Comparison of ENCODE assay signal across 26 mouse cellular contexts in the genomic region with DNA sequence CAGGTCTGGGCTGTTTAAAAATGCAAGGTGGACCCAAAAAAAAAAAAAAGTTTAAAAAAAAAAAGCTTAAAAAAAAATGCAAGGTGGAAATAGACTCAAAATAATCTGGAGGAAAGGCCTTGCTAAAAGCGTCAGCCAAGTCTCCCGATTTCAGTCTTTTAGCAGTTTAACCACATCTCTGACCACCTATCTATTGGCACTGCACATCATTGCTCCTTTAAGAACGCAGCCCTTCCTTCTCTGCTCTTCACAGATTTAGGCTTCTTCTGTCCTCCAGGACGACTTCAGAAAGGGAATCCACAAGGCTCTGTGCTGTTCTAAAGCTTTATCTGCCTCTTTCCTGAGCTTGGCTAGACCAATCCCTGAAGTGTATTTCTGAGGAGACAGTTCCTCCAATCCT.
DNase-seq lines count a peak whose midpoint lies in the region; ATAC-seq and TF ChIP-seq lines count a peak whose summit lies in the region.
"Had no signal": no experiment of that assay in that cellular context is flagged by ENCODE, and none has a peak within 500 bp of the region (broad histone marks: within the 10 kb centered on the region; RNA-seq: fewer than 3 reads in every experiment).

No protein-coding gene starts in this region.

- TF ChIP-seq POLR2A in MEL (IDR thresholded peaks at IDR 0.05; ENCODE audit: control insufficient read depth in 1 of 2, insufficient read depth in 1 of 2, low read depth in 1 of 2, low read length in 2 of 2, poor library complexity in 1 of 2) = no peak
- TF ChIP-seq POLR2A in kidney, adult 2 months (IDR thresholded peaks at IDR 0.05; ENCODE audit: low read depth, low read length) = no peak

- no peak overlapping the region for H3K4me3 ChIP-seq in midbrain, embryonic 16.5 days (ENCODE audit: low read depth, low read length)
- no peak overlapping the region for H3K4me3 ChIP-seq in midbrain, embryonic 15.5 days
- peak overlapping the region in 1 of 2 experiments; percentile 30; a peak in 2 of 4 replicates for H3K4me3 ChIP-seq in MEL (ENCODE audit: control insufficient read depth in 1 of 2, insufficient read depth in 1 of 2, low read depth in 2 of 2, low read length in 2 of 2)
- H3K4me3 ChIP-seq in kidney, adult 2 months (ENCODE audit: insufficient read depth, low read depth, low read length) = no peak overlapping the region
- H3K4me3 ChIP-seq: embryonic facial prominence, embryonic 12.5 days; embryonic facial prominence, embryonic 15.5 days; heart, embryonic 12.5 days; heart, embryonic 15.5 days; hindbrain, embryonic 10.5 days; hindbrain, embryonic 13.5 days had no signal

- no peaks in the 10 kb centered on the region for H3K9me3 ChIP-seq in midbrain, embryonic 16.5 days (replicated peaks; ENCODE audit: control insufficient read depth, low read length, poor library complexity, severe bottlenecking)
- H3K9me3 ChIP-seq in midbrain, embryonic 15.5 days = no peaks in the 10 kb centered on the region
- H3K9me3 ChIP-seq in MEL (replicated peaks; ENCODE audit: insufficient read depth, low read length) = no peaks in the 10 kb centered on the region
- H3K9me3 ChIP-seq: embryonic facial prominence, embryonic 12.5 days; embryonic facial prominence, embryonic 15.5 days; G1E; heart, embryonic 12.5 days; heart, embryonic 15.5 days; hindbrain, embryonic 10.5 days; hindbrain, embryonic 13.5 days had no signal

- no peaks in the 10 kb centered on the region for H3K79me2 ChIP-seq in MEL (ENCODE audit: control insufficient read depth, insufficient read depth, low read length, poor library complexity)

- H3K9ac ChIP-seq in midbrain, embryonic 16.5 days (ENCODE audit: low read depth, low read length) = no peak overlapping the region
- no peak overlapping the region for H3K9ac ChIP-seq in midbrain, embryonic 15.5 days
- H3K9ac ChIP-seq in MEL (ENCODE audit: control insufficient read depth, low read depth, low read length, poor library complexity, severe bottlenecking) = peak overlapping the region; percentile 4
- H3K9ac ChIP-seq: embryonic facial prominence, embryonic 12.5 days; embryonic facial prominence, embryonic 15.5 days; forebrain, postnatal 0 days; heart, embryonic 12.5 days; heart, embryonic 15.5 days; hindbrain, embryonic 13.5 days had no signal

- no peaks in the 10 kb centered on the region for H3K27me3 ChIP-seq in midbrain, embryonic 16.5 days (ENCODE audit: control insufficient read depth, insufficient read depth, low read depth, low read length)
- H3K27me3 ChIP-seq in midbrain, embryonic 15.5 days (replicated peaks) = no peaks in the 10 kb centered on the region
- no peaks in the 10 kb centered on the region for H3K27me3 ChIP-seq in MEL (ENCODE audit: control insufficient read depth in 1 of 2, insufficient read depth in 2 of 2, low read length in 2 of 2)
- no peaks in the 10 kb centered on the region for H3K27me3 ChIP-seq in kidney, adult 2 months (replicated peaks; ENCODE audit: control insufficient read depth, insufficient read depth, low read length)
- H3K27me3 ChIP-seq: embryonic facial prominence, embryonic 12.5 days; embryonic facial prominence, embryonic 15.5 days; heart, embryonic 12.5 days; heart, embryonic 15.5 days; hindbrain, embryonic 13.5 days had no signal

- peak; percentile 53 to 73; a peak in 2 of 4 replicates for TF ChIP-seq EP300 in MEL (IDR thresholded peaks at IDR 0.05; ENCODE audit: low read depth in 1 of 2, low read length in 2 of 2)

- no peak for TF ChIP-seq CTCF in MEL (IDR thresholded peaks at IDR 0.05 in 2 of 3, conservative IDR thresholded peaks at IDR 0.05 in 1 of 3; ENCODE audit: control insufficient read depth in 1 of 3, insufficient read depth in 1 of 3, low read depth in 2 of 3, low read length in 3 of 3, poor library complexity in 1 of 3, severe bottlenecking in 1 of 3)
- TF ChIP-seq CTCF in kidney, adult 2 months (conservative IDR thresholded peaks at IDR 0.05; ENCODE audit: insufficient read depth, insufficient read length, low read depth, low read length) = no peak

- H3K27ac ChIP-seq in midbrain, embryonic 16.5 days (ENCODE audit: low read length) = 0 out of 2 replicates have a peak overlapping the region, but pooled peaks have one; percentile 2
- no peak overlapping the region for H3K27ac ChIP-seq in midbrain, embryonic 15.5 days
- peak overlapping the region; percentile 83 for H3K27ac ChIP-seq in MEL (ENCODE audit: control insufficient read depth, low read depth, low read length)
- H3K27ac ChIP-seq in kidney, adult 2 months (ENCODE audit: insufficient read depth, low read depth, low read length) = no peak overlapping the region
- H3K27ac ChIP-seq: embryonic facial prominence, embryonic 12.5 days; embryonic facial prominence, embryonic 15.5 days; heart, embryonic 15.5 days; hindbrain, embryonic 10.5 days had no signal

- WGBS in midbrain, embryonic 16.5 days = 66% methylated on average over 4 of the region's 4 CpGs
- 58% methylated on average over 4 of the region's 4 CpGs for WGBS in midbrain, embryonic 15.5 days
- 81% methylated on average over 4 of the region's 4 CpGs for WGBS in kidney, adult 2 months

- no peak for TF ChIP-seq RAD21 in MEL (IDR thresholded peaks at IDR 0.05; ENCODE audit: low read depth, low read length)

- H3K4me2 ChIP-seq in midbrain, embryonic 16.5 days (ENCODE audit: low read length) = no peak overlapping the region
- H3K4me2 ChIP-seq in midbrain, embryonic 15.5 days = no peak overlapping the region
- H3K4me2 ChIP-seq: embryonic facial prominence, embryonic 12.5 days; embryonic facial prominence, embryonic 15.5 days; heart, embryonic 12.5 days; heart, embryonic 15.5 days; hindbrain, embryonic 13.5 days had no signal

- H3K36me3 ChIP-seq in midbrain, embryonic 16.5 days (ENCODE audit: control insufficient read depth, insufficient read depth, low read length) = no peaks in the 10 kb centered on the region; the same call in 1 of the 2 replicates
- no peaks in the 10 kb centered on the region for H3K36me3 ChIP-seq in midbrain, embryonic 15.5 days (replicated peaks)
- H3K36me3 ChIP-seq in MEL (ENCODE audit: control insufficient read depth in 1 of 2, insufficient read depth in 2 of 2, low read length in 2 of 2) = peaks cover 0 to 24% of the 10 kb centered on the region in 2 experiments; a peak in 2 of 4 replicates
- H3K36me3 ChIP-seq in kidney, adult 2 months (ENCODE audit: control insufficient read depth, insufficient read depth, low read length) = no peaks in the 10 kb centered on the region

- peak; percentile 77 for DNase-seq in MEL (ENCODE audit: low read depth, low spot score)
- no peak for DNase-seq in kidney, adult 2 months
- no peak for DNase-seq in adrenal gland, adult 18-20 months (ENCODE audit: low spot score in 2 of 2)
- DNase-seq: adrenal gland, postnatal 10 days; adrenal gland, postnatal 36 days; cerebellum, adult 18-20 months; cerebellum, adult 9-10 months; cerebellum, postnatal 14 days; forebrain, postnatal 0 days; gastrocnemius, postnatal 10 days; gastrocnemius, postnatal 36 days; heart, postnatal 10 days; heart, postnatal 36 days had no signal

- peaks cover 11% of the 10 kb centered on the region for H3K4me1 ChIP-seq in midbrain, embryonic 16.5 days (ENCODE audit: control insufficient read depth, insufficient read depth, low read length)
- no peaks in the 10 kb centered on the region for H3K4me1 ChIP-seq in midbrain, embryonic 15.5 days
- H3K4me1 ChIP-seq in MEL (ENCODE audit: control insufficient read depth in 1 of 2, insufficient read depth in 2 of 2, low read length in 2 of 2) = peaks cover 10 to 14% of the 10 kb centered on the region in 2 experiments
- H3K4me1 ChIP-seq in kidney, adult 2 months (ENCODE audit: control insufficient read depth, insufficient read depth, low read length) = no peaks in the 10 kb centered on the region
- H3K4me1 ChIP-seq: embryonic facial prominence, embryonic 12.5 days; embryonic facial prominence, embryonic 15.5 days; heart, embryonic 12.5 days; heart, embryonic 15.5 days had no signal

- no peak for ATAC-seq in midbrain, embryonic 16.5 days
- ATAC-seq in midbrain, embryonic 15.5 days (replicated peaks) = no peak
- peak; percentile 32 for ATAC-seq in megakaryocyte-erythroid progenitor cell, adult 5-6 weeks (replicated peaks; ENCODE audit: low FRiP score, low TSS enrichment, poor library complexity, severe bottlenecking)
- ATAC-seq: activated CD4-positive, CD25-positive, alpha-beta regulatory T cell, adult 4 months; CD4-positive, CD25-positive, alpha-beta regulatory T cell, adult 4 months; forebrain, postnatal 0 days; intestine, postnatal 0 days had no signal

TF ChIP-seq in MEL, 35 proteins besides CTCF, POLR2A, EP300 and RAD21:
- TF ChIP-seq MEF2A (IDR thresholded peaks at IDR 0.05; ENCODE audit: extremely low read depth, insufficient replicate concordance, low read depth, low read length, poor library complexity, severe bottlenecking) (0 out of 2 replicates have a peak, but pooled peaks have one; percentile 22), MYB (IDR thresholded peaks at IDR 0.05; ENCODE audit: low read depth, low read length) (peak; percentile 61; the same call in 1 of the 2 replicates), GATA1 (IDR thresholded peaks at IDR 0.05; ENCODE audit: low read depth, low read length) (peak; percentile 10; the same call in 1 of the 2 replicates), RCOR1 (IDR thresholded peaks at IDR 0.05; ENCODE audit: low read depth, low read length) (peak; percentile 77), UBTF (IDR thresholded peaks at IDR 0.05; ENCODE audit: borderline replicate concordance, insufficient read depth, low read depth, low read length) (no peak), TCF12 (IDR thresholded peaks at IDR 0.05; ENCODE audit: low read depth, low read length) (peak; percentile 32; the same call in 1 of the 2 replicates), E2F4 (IDR thresholded peaks at IDR 0.05; ENCODE audit: borderline replicate concordance, low read depth, low read length) (no peak)
TF ChIP-seq in MEL: peak in this region for 5.

Comparison
In these comparisons a context has a peak if more than half of its experiments do, and no peak if none do; other contexts are left out.
1. H3K27ac ChIP-seq: peak in midbrain, embryonic 16.5 days (single experiment) and MEL (single experiment); none in midbrain, embryonic 15.5 days (single experiment) and kidney, adult 2 months (single experiment).